ENCODE assay signal across 13 mouse cellular contexts in genomic region chr2:151959274-151959673, GRCm38 (mm10). TPM values are rescaled to one million over a fixed set of nuclear protein-coding genes. Genes with fewer than 3 reads are reported as not detected.
A peak's percentile ranks its signal among the peaks of the same experiment; 100 is the strongest.
DNase-seq lines count a peak whose midpoint lies in the region; ATAC-seq and TF ChIP-seq lines count a peak whose summit lies in the region.
"Had no signal": no experiment of that assay in that cellular context is flagged by ENCODE, and none has a peak within 500 bp of the region (broad histone marks: within the 10 kb centered on the region; RNA-seq: fewer than 3 reads in every experiment).

No protein-coding gene starts in this region.

- H3K9ac ChIP-seq in kidney, embryonic 14.5 days (ENCODE audit: low read depth, low read length) = no peak overlapping the region
- H3K9ac ChIP-seq in limb, embryonic 11.5 days (ENCODE audit: low read length) = no peak overlapping the region
- H3K9ac ChIP-seq: forebrain, postnatal 0 days had no signal

- no peak for TF ChIP-seq CTCF in small intestine, adult 2 months (IDR thresholded peaks at IDR 0.05; ENCODE audit: extremely low read depth, insufficient read length, insufficient replicate concordance, low read depth, low read length)

- no peak overlapping the region for H3K27ac ChIP-seq in kidney, embryonic 14.5 days (ENCODE audit: low read depth, low read length)
- no peak overlapping the region for H3K27ac ChIP-seq in limb, embryonic 11.5 days (replicated peaks; ENCODE audit: low read depth, low read length)
- peak overlapping the region; percentile 25; the same call in 1 of the 2 replicates for H3K27ac ChIP-seq in small intestine, adult 2 months (ENCODE audit: insufficient read depth, low read depth, low read length)

- DNase-seq in kidney, postnatal 10 days = no peak
- peak; percentile 62 for DNase-seq in ZHBTc4 (ENCODE audit: low read depth, low spot score)
- DNase-seq in limb, embryonic 11.5 days (ENCODE audit: low spot score) = no peak
- DNase-seq in frontal cortex, postnatal 10 days (ENCODE audit: low spot score in 2 of 2) = no peak
- no peak for DNase-seq in cerebellum, postnatal 14 days
- DNase-seq in left cerebral cortex, postnatal 4 days = no peak
- DNase-seq: cerebellum, postnatal 10 days; forebrain, postnatal 0 days; right cerebral cortex, adult 18-20 months; thymus, postnatal 36 days had no signal

- H3K27me3 ChIP-seq in kidney, embryonic 14.5 days (ENCODE audit: control insufficient read depth, insufficient read depth, low read length) = no peaks in the 10 kb centered on the region
- no peaks in the 10 kb centered on the region for H3K27me3 ChIP-seq in limb, embryonic 11.5 days (ENCODE audit: control insufficient read depth, insufficient read depth, low read length)
- H3K27me3 ChIP-seq in small intestine, adult 2 months (ENCODE audit: control insufficient read depth, insufficient read depth, low read length) = no peaks in the 10 kb centered on the region

- H3K9me3 ChIP-seq in kidney, embryonic 14.5 days (ENCODE audit: control insufficient read depth, low read length) = no peaks in the 10 kb centered on the region
- H3K9me3 ChIP-seq in limb, embryonic 11.5 days (ENCODE audit: control insufficient read depth, low read length) = no peaks in the 10 kb centered on the region

- ATAC-seq in kidney, embryonic 14.5 days (ENCODE audit: low FRiP score, low TSS enrichment) = peak; percentile 33; the same call in 1 of the 2 replicates
- ATAC-seq in limb, embryonic 11.5 days (ENCODE audit: insufficient number of reproducible peaks, low FRiP score, low TSS enrichment, low read depth) = peak; percentile 16; the same call in 1 of the 2 replicates
- ATAC-seq: forebrain, postnatal 0 days had no signal

- 19% methylated on average over 5 of the region's 5 CpGs for WGBS in kidney, embryonic 14.5 days
- WGBS in limb, embryonic 11.5 days = 27% methylated on average over 5 of the region's 5 CpGs
- 24% methylated on average over 5 of the region's 5 CpGs for whole genome bisulfite sequencing in small intestine, adult 2 months

- H3K4me3 ChIP-seq in kidney, embryonic 14.5 days (ENCODE audit: low read length) = no peak overlapping the region
- H3K4me3 ChIP-seq in limb, embryonic 11.5 days (ENCODE audit: low read depth, low read length) = no peak overlapping the region
- no peak overlapping the region for H3K4me3 ChIP-seq in small intestine, adult 2 months (ENCODE audit: low read depth, low read length)

- peaks cover 16% of the 10 kb centered on the region for H3K4me1 ChIP-seq in kidney, embryonic 14.5 days (ENCODE audit: control insufficient read depth, insufficient read depth, low read length)
- H3K4me1 ChIP-seq in limb, embryonic 11.5 days (ENCODE audit: control insufficient read depth, insufficient read depth, low read length) = peaks cover 4% of the 10 kb centered on the region
- H3K4me1 ChIP-seq in small intestine, adult 2 months (ENCODE audit: control insufficient read depth, insufficient read depth, insufficient read length, low read length) = peaks cover 3% of the 10 kb centered on the region; the same call in 1 of the 2 replicates

- no peaks in the 10 kb centered on the region for H3K36me3 ChIP-seq in kidney, embryonic 14.5 days (ENCODE audit: control insufficient read depth, insufficient read depth, low read length)
- no peaks in the 10 kb centered on the region for H3K36me3 ChIP-seq in limb, embryonic 11.5 days (ENCODE audit: control insufficient read depth, insufficient read depth, low read length)
- H3K36me3 ChIP-seq in small intestine, adult 2 months (ENCODE audit: control insufficient read depth, insufficient read depth, low read length) = no peaks in the 10 kb centered on the region

- H3K4me2 ChIP-seq in kidney, embryonic 14.5 days (replicated peaks; ENCODE audit: low read depth, low read length) = no peak overlapping the region
- no peak overlapping the region for H3K4me2 ChIP-seq in limb, embryonic 11.5 days (ENCODE audit: low read depth, severe bottlenecking)

- intact Hi-C loops in left cerebral cortex, postnatal 4 days (cut with DNase I) = no loop called here

- no peak for TF ChIP-seq POLR2A in small intestine, adult 2 months (IDR thresholded peaks at IDR 0.05; ENCODE audit: low read depth, low read length)

RNA-seq across cellular contexts. Expression of gene Fam110a, which starts 20.7 kb away (rescaled TPM):
- 19.7 and 29.9 TPM in 2 replicates for polyA plus RNA-seq in kidney, embryonic 14.5 days (2014; fragmentation: Nextera tagmentation; extraction: Ambion mirVana)
- 31.7 and 32.9 TPM in 2 replicates for polyA plus RNA-seq in limb, embryonic 11.5 days (2014; fragmentation: Nextera tagmentation; extraction: Ambion mirVana)
- 10.7 and 14.0 TPM in 2 replicates for polyA plus RNA-seq in small intestine, adult 2 months (2012; rRNA removed)
- 10 to 100 TPM; 19.0 to 20.5 TPM for total RNA-seq in left cerebral cortex, postnatal 4 days (2021)

RNA-seq across cellular contexts. Expression of gene Slc52a3, which starts 37.0 kb away (rescaled TPM):
- polyA plus RNA-seq in kidney, embryonic 14.5 days (2014; fragmentation: Nextera tagmentation; extraction: Ambion mirVana) = 3.4 and 6.8 TPM in 2 replicates
- 0.82 and 0.88 TPM in 2 replicates for polyA plus RNA-seq in limb, embryonic 11.5 days (2014; fragmentation: Nextera tagmentation; extraction: Ambion mirVana)
- 26.8 and 274 TPM in 2 replicates for polyA plus RNA-seq in small intestine, adult 2 months (2012; rRNA removed)
- 1 to 10 TPM; 2.2 to 2.5 TPM for total RNA-seq in left cerebral cortex, postnatal 4 days (2021)

RNA-seq across cellular contexts. Expression of gene Angpt4, which starts 48.3 kb away (rescaled TPM):
- polyA plus RNA-seq in kidney, embryonic 14.5 days (2014; fragmentation: Nextera tagmentation; extraction: Ambion mirVana) = 1.0 and 1.1 TPM in 2 replicates
- 0.23 TPM in 1 of 2 replicates, not detected in the other for polyA plus RNA-seq in limb, embryonic 11.5 days (2014; fragmentation: Nextera tagmentation; extraction: Ambion mirVana)
- polyA plus RNA-seq in small intestine, adult 2 months (2012; rRNA removed) = 0.15 and 0.25 TPM in 2 replicates
- not detected for total RNA-seq in left cerebral cortex, postnatal 4 days (2021)
- total RNA-seq: monocyte, adult 5-6 weeks had no signal
